Mouse (Mus musculus) MEL (cell line): ENCODE measurements around the gene 1700092M07Rik. TPM values are rescaled to one million over a fixed set of nuclear protein-coding genes. Genes with fewer than 3 reads are reported as not detected.

Experiments
- DNase-seq: peaks from one replicate; pipeline ENCODE4 v3.0.0; 2011; ENCODE audit warnings: low read depth, low spot score
- H3K27ac ChIP-seq: 2 replicates; pipeline ENCODE4 v1.5.1; 2012; ENCODE audit warnings: low read depth, mild to moderate bottlenecking, control low read depth, low read length, moderate library complexity; ENCODE audit not compliant: control insufficient read depth
- H3K27me3 ChIP-seq, 2 experiments: fragments of 150-350 bp in 1 of 2; sonication (generic) in 1 of 2; 2 replicates each; pipeline ENCODE4 v1.6.1; 2012; ENCODE audit warnings: low read length in 2 of 2, mild to moderate bottlenecking in 2 of 2, improper control_type of control experiment in 1 of 2, moderate library complexity in 1 of 2; ENCODE audit not compliant: insufficient read depth in 2 of 2, control insufficient read depth in 1 of 2
- H3K36me3 ChIP-seq, 2 experiments: 2 replicates each; pipeline ENCODE4 v1.6.1; 2012 to 2014; ENCODE audit warnings: low read length in 2 of 2, improper control_type of control experiment in 1 of 2, inconsistent platforms in 1 of 2, mild to moderate bottlenecking in 1 of 2; ENCODE audit not compliant: insufficient read depth in 2 of 2, control insufficient read depth in 1 of 2
- H3K4me1 ChIP-seq, 2 experiments: fragments of 150-350 bp in 1 of 2; sonication (generic) in 1 of 2; 2 replicates each; pipeline ENCODE4 v1.6.1; 2012; ENCODE audit warnings: low read length in 2 of 2, improper control_type of control experiment in 1 of 2, mild to moderate bottlenecking in 1 of 2; ENCODE audit not compliant: insufficient read depth in 2 of 2, control insufficient read depth in 1 of 2
- H3K4me3 ChIP-seq, 2 experiments: fragments of 150-350 bp in 1 of 2; sonication (generic) in 1 of 2; 2 replicates each; pipeline ENCODE4 v1.5.1; 2012; ENCODE audit warnings: low read depth in 2 of 2, low read length in 2 of 2, mild to moderate bottlenecking in 2 of 2, moderate library complexity in 2 of 2, control low read depth in 1 of 2, improper control_type of control experiment in 1 of 2; ENCODE audit not compliant: control insufficient read depth in 1 of 2, insufficient read depth in 1 of 2
- H3K79me2 ChIP-seq: 2 replicates; pipeline ENCODE4 v1.6.1; 2012; ENCODE audit warnings: mild to moderate bottlenecking, low read length, moderate library complexity; ENCODE audit not compliant: control insufficient read depth, poor library complexity, insufficient read depth
- H3K9ac ChIP-seq: 2 replicates; pipeline ENCODE4 v1.6.1; 2012; ENCODE audit warnings: low read depth, mild to moderate bottlenecking, control low read depth, low read length, moderate library complexity; ENCODE audit not compliant: control insufficient read depth, poor library complexity, severe bottlenecking
- H3K9me3 ChIP-seq: fragments of 150-350 bp; sonication (generic); replicated peaks from 2 replicates; pipeline ENCODE4 v1.6.1; 2012; ENCODE audit warnings: mild to moderate bottlenecking, low read length, improper control_type of control experiment, moderate library complexity; ENCODE audit not compliant: insufficient read depth
- BHLHE40 ChIP-seq: IDR thresholded peaks from 2 replicates; pipeline ENCODE4 v1.6.1; 2012; ENCODE audit warnings: low read depth, mild to moderate bottlenecking, inconsistent platforms, low read length, improper control_type of control experiment, borderline replicate concordance
- CHD1 ChIP-seq: IDR thresholded peaks from 2 replicates; pipeline ENCODE4 v1.6.1; 2012; ENCODE audit warnings: low read depth, mild to moderate bottlenecking, inconsistent platforms, low read length, improper control_type of control experiment
- CHD2 ChIP-seq: IDR thresholded peaks from 2 replicates; pipeline ENCODE4 v1.6.1; 2011; ENCODE audit warnings: low read length, improper control_type of control experiment
- CTCF ChIP-seq, 3 experiments: IDR thresholded peaks in 2 of 3; conservative IDR thresholded peaks in 1 of 3; 2 replicates each; pipeline ENCODE4 v1.5.1; 2011 to 2012; ENCODE audit warnings: low read length in 3 of 3, low read depth in 2 of 3, mild to moderate bottlenecking in 2 of 3, improper control_type of control experiment in 1 of 3, inconsistent platforms in 1 of 3, mixed read lengths in 1 of 3, moderate library complexity in 1 of 3; ENCODE audit not compliant: control insufficient read depth in 1 of 3, insufficient read depth in 1 of 3, poor library complexity in 1 of 3, severe bottlenecking in 1 of 3
- E2F4 ChIP-seq: IDR thresholded peaks from 2 replicates; pipeline ENCODE4 v1.6.1; 2011; ENCODE audit warnings: low read depth, low read length, improper control_type of control experiment, borderline replicate concordance
- ELF1 ChIP-seq: IDR thresholded peaks from 2 replicates; pipeline ENCODE4 v1.6.1; 2014; ENCODE audit warnings: low read depth, mild to moderate bottlenecking, inconsistent platforms, low read length, improper control_type of control experiment, moderate library complexity
- ETS1 ChIP-seq: IDR thresholded peaks from 2 replicates; pipeline ENCODE4 v1.6.1; 2012; ENCODE audit warnings: low read depth, mild to moderate bottlenecking, inconsistent platforms, low read length, improper control_type of control experiment, moderate library complexity
- GABPA ChIP-seq: IDR thresholded peaks from 2 replicates; pipeline ENCODE4 v1.6.1; 2012; ENCODE audit warnings: low read depth, mild to moderate bottlenecking, inconsistent platforms, low read length, improper control_type of control experiment, moderate library complexity
- GATA1 ChIP-seq: IDR thresholded peaks from 2 replicates; pipeline ENCODE4 v1.6.1; 2011; ENCODE audit warnings: low read depth, low read length, improper control_type of control experiment
- JUND ChIP-seq: IDR thresholded peaks from 2 replicates; pipeline ENCODE4 v1.6.1; 2011; ENCODE audit warnings: low read depth, mild to moderate bottlenecking, improper control_type of control experiment, low read length
- KAT2A ChIP-seq: conservative IDR thresholded peaks from 2 replicates; pipeline ENCODE4 v1.6.1; 2012; ENCODE audit warnings: low read depth, low read length, improper control_type of control experiment, inconsistent platforms
- MAX ChIP-seq: IDR thresholded peaks from 2 replicates; pipeline ENCODE4 v1.6.1; 2011; ENCODE audit warnings: low read length, improper control_type of control experiment
- MAZ ChIP-seq: IDR thresholded peaks from 2 replicates; pipeline ENCODE4 v1.6.1; 2012; ENCODE audit warnings: low read depth, mild to moderate bottlenecking, inconsistent platforms, low read length, improper control_type of control experiment
- MXI1 ChIP-seq: IDR thresholded peaks from 2 replicates; pipeline ENCODE4 v1.6.1; 2011; ENCODE audit warnings: mild to moderate bottlenecking, low read depth, low read length, improper control_type of control experiment
- MYC ChIP-seq: IDR thresholded peaks from 2 replicates; pipeline ENCODE4 v1.6.1; 2011; ENCODE audit warnings: low read depth, mild to moderate bottlenecking, low read length, improper control_type of control experiment, moderate library complexity
- NELFE ChIP-seq: IDR thresholded peaks from 2 replicates; pipeline ENCODE4 v1.6.1; 2011; ENCODE audit warnings: low read depth, low read length, improper control_type of control experiment
- NRF1 ChIP-seq: IDR thresholded peaks from 2 replicates; pipeline ENCODE4 v1.6.1; 2014; ENCODE audit warnings: low read depth, mild to moderate bottlenecking, inconsistent platforms, low read length, improper control_type of control experiment, moderate library complexity; ENCODE audit not compliant: poor library complexity, insufficient read depth, severe bottlenecking
- POLR2A ChIP-seq, 2 experiments: IDR thresholded peaks; 2 replicates each; pipeline ENCODE4 v1.6.1; 2011 to 2012; ENCODE audit warnings: low read length in 2 of 2, mild to moderate bottlenecking in 2 of 2, control low read depth in 1 of 2, improper control_type of control experiment in 1 of 2, low read depth in 1 of 2, moderate library complexity in 1 of 2; ENCODE audit not compliant: control insufficient read depth in 1 of 2, insufficient read depth in 1 of 2, poor library complexity in 1 of 2
- POLR2AphosphoS2 ChIP-seq: IDR thresholded peaks from 2 replicates; pipeline ENCODE4 v1.6.1; 2011; ENCODE audit warnings: low read length, improper control_type of control experiment
- POLR2AphosphoS5 ChIP-seq: IDR thresholded peaks from 2 replicates; pipeline ENCODE4 v1.6.1; 2012; ENCODE audit warnings: low read depth, borderline replicate concordance, mild to moderate bottlenecking, inconsistent platforms, low read length, moderate library complexity, mixed read lengths
- RAD21 ChIP-seq: IDR thresholded peaks from 2 replicates; pipeline ENCODE4 v1.6.1; 2011; ENCODE audit warnings: mild to moderate bottlenecking, low read depth, low read length, improper control_type of control experiment
- SIN3A ChIP-seq: IDR thresholded peaks from 2 replicates; pipeline ENCODE4 v1.6.1; 2012; ENCODE audit warnings: low read length, improper control_type of control experiment, inconsistent platforms
- TAL1 ChIP-seq: IDR thresholded peaks from 2 replicates; pipeline ENCODE4 v1.6.1; 2012; ENCODE audit warnings: mild to moderate bottlenecking, inconsistent platforms, low read length, moderate library complexity, mixed read lengths
- TBP ChIP-seq: IDR thresholded peaks from 2 replicates; pipeline ENCODE4 v1.8.0; 2011; ENCODE audit warnings: low read depth, low read length, improper control_type of control experiment
- USF1 ChIP-seq: IDR thresholded peaks from 2 replicates; pipeline ENCODE4 v1.6.1; 2014; ENCODE audit warnings: low read depth, mild to moderate bottlenecking, inconsistent platforms, low read length, improper control_type of control experiment, moderate library complexity
- USF2 ChIP-seq, 2 experiments: IDR thresholded peaks; 2 replicates each; pipeline ENCODE4 v1.6.1; 2011 to 2012; ENCODE audit warnings: improper control_type of control experiment in 2 of 2, low read length in 2 of 2, borderline replicate concordance in 1 of 2, inconsistent platforms in 1 of 2, low read depth in 1 of 2, mild to moderate bottlenecking in 1 of 2; ENCODE audit not compliant: insufficient read depth in 1 of 2
- ZKSCAN1 ChIP-seq: IDR thresholded peaks from 2 replicates; pipeline ENCODE4 v1.6.1; 2012; ENCODE audit warnings: low read depth, mild to moderate bottlenecking, inconsistent platforms, low read length, improper control_type of control experiment, moderate library complexity
- ZMIZ1 ChIP-seq: IDR thresholded peaks from 2 replicates; pipeline ENCODE4 v1.6.1; 2012; ENCODE audit warnings: low read depth, mild to moderate bottlenecking, inconsistent platforms, low read length, improper control_type of control experiment, moderate library complexity
- ZNF384 ChIP-seq: IDR thresholded peaks from 2 replicates; pipeline ENCODE4 v1.6.1; 2012; ENCODE audit warnings: low read depth, mild to moderate bottlenecking, inconsistent platforms, low read length, improper control_type of control experiment
- polyA plus RNA-seq, 2 experiments: library from polyadenylated mRNA; stranded (reverse) in 1 of 2; unstranded in 1 of 2; fragments of >175 nt in 1 of 2; fragments of >200 nt in 1 of 2; gene quantifications; 2 replicates each; pipeline versions ENCODE4 v1.2.1 to v1.2.4; 2012; ENCODE audit warnings: low replicate concordance in 2 of 2, low read depth in 1 of 2; ENCODE audit not compliant: insufficient read length in 2 of 2, insufficient read depth in 1 of 2, missing spikeins in 1 of 2
- total RNA-seq: library from RNA; depleted of rRNA; stranded (reverse); fragments of 300-350 nt; gene quantifications from 2 replicates; pipeline ENCODE4 v1.2.3, GENCODE M21; 2012

Gene 1700092M07Rik
- total and polyA plus RNA-seq, 3 experiments: 3.3 to 4.3 TPM; not detected in 1

DNA sequence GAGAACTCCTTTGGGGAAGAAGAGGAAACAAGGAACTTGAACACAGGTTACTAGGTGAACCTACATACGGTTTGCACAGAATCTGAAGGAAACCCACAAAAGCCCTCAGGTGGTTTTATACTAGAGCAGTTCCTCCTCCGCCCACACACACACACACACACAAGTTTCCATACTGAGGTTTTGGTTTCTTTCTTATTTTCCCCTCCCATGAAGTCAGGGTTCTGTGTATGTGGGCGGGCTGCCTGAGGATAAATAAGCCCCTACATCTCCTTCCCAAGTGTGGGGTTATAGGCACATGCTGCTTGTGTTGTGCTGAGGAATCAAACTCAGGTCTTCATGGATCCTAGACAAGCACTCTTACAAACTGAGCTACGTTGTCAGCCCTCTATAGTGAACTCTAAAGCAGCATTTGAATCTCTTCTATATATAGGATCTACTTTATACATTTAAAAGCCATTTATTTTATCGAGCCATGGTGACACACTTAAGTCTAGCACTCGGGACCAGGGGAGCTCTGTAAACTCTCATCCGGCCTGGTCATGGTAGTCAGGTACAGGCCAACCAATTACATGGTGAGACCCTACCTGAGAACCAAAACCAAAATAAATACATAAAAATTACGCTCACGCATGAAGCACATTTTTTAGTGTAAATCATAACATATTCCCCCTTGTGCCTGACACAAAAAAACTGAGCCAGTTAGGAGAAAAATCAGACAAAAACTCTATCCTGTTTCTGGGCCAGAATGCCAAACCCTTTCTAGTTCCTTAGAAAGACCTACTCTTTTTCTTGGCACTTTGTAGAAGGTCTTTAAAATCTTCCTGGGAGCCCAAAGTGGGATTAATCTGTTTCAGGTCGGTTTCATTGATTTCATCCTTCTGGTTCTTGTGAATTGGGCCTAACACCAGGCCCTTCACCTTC lies 28.3 kb upstream of the 1700092M07Rik start:
- no peaks in the 10 kb centered on the region for H3K9me3 ChIP-seq
- peak; percentile 78 for DNase-seq
- peak overlapping the region; percentile 91 for H3K27ac ChIP-seq
- peak overlapping the region; percentile 82 to 88 for H3K4me3 ChIP-seq
- TF ChIP-seq MYC (no peak), MXI1 (peak; percentile 65; the same call in 1 of the 2 replicates), CHD1 (peak; percentile 95; the same call in 1 of the 2 replicates), GABPA (no peak), RAD21 (no peak), POLR2AphosphoS2 (peak; percentile 71; the same call in 1 of the 2 replicates), GATA1 (no peak), ZNF384 (no peak), ETS1 (peak; percentile 60), TBP (peak; percentile 67), ELF1 (no peak), NELFE (no peak), ZMIZ1 (no peak; the same call in 1 of the 2 replicates), MAX (0 out of 2 replicates have a peak, but pooled peaks have one; percentile 14), MAZ (no peak), SIN3A (peak; percentile 64), USF2 (IDR thresholded peaks at IDR 0.05; ENCODE audit: borderline replicate concordance in 1 of 2, insufficient read depth in 1 of 2, low read depth in 1 of 2, low read length in 2 of 2) (no peak), E2F4 (no peak)
- H3K79me2 ChIP-seq: peaks cover 34% of the 10 kb centered on the region
- no peaks in the 10 kb centered on the region for H3K27me3 ChIP-seq
- H3K9ac ChIP-seq: peak overlapping the region; percentile 90
- peaks cover 19 to 33% of the 10 kb centered on the region in 2 experiments for H3K36me3 ChIP-seq
- H3K4me1 ChIP-seq: peaks cover 5 to 31% of the 10 kb centered on the region in 2 experiments; a peak in 3 of 4 replicates

DNA sequence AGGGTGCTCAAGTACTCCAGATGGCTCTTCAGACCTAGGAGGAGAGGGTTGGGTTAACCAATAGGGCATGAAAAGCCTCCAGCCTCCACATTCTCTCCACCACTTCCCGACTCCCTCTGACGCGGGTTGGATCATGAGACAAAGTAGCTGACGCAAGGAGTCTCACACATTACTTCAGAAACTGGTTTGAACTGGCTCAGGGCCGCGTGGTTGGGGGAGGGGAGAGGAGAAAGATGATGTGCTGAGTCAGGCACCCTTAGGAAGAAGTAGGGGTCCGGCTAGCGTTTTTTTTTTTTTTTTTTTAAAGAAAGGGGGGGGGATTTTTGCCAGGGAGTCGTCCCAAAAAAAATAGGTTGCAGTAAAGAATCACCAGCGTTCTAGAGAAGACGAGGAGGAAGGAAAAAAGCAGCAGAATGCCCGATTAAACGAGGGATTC lies 27.6 kb upstream of the 1700092M07Rik start:
- H3K36me3 ChIP-seq: peaks cover 15 to 34% of the 10 kb centered on the region in 2 experiments
- H3K9me3 ChIP-seq: no peaks in the 10 kb centered on the region
- peak; percentile 95 for DNase-seq
- H3K27ac ChIP-seq: peak overlapping the region; percentile 91
- peaks cover 5 to 31% of the 10 kb centered on the region in 2 experiments; a peak in 3 of 4 replicates for H3K4me1 ChIP-seq
- peak overlapping the region; percentile 82 to 88 for H3K4me3 ChIP-seq
- H3K27me3 ChIP-seq: no peaks in the 10 kb centered on the region
- peaks cover 34% of the 10 kb centered on the region for H3K79me2 ChIP-seq
- H3K9ac ChIP-seq: peak overlapping the region; percentile 90
- no peak; the same call in 1 of the 2 replicates for TF ChIP-seq ZKSCAN1
- TF ChIP-seq JUND: no peak
- TF ChIP-seq SIN3A: peak; percentile 84
- no peak for TF ChIP-seq CTCF (IDR thresholded peaks at IDR 0.05 in 2 of 3, conservative IDR thresholded peaks at IDR 0.05 in 1 of 3; ENCODE audit: control insufficient read depth in 1 of 3, insufficient read depth in 1 of 3, low read depth in 2 of 3, low read length in 3 of 3, poor library complexity in 1 of 3, severe bottlenecking in 1 of 3)
- 0 out of 2 replicates have a peak, but pooled peaks have one; percentile 46 for TF ChIP-seq POLR2AphosphoS2
- TF ChIP-seq POLR2A (IDR thresholded peaks at IDR 0.05; ENCODE audit: control insufficient read depth in 1 of 2, insufficient read depth in 1 of 2, low read depth in 1 of 2, low read length in 2 of 2, poor library complexity in 1 of 2): peak in 1 of 2 experiments; percentile 43; a peak in 1 of 4 replicates
- TF ChIP-seq E2F4: no peak
- peak; percentile 64 for TF ChIP-seq KAT2A
- no peak for TF ChIP-seq TAL1
- TF ChIP-seq CHD1: 0 out of 2 replicates have a peak, but pooled peaks have one; percentile 32
- TF ChIP-seq NRF1: no peak
- TF ChIP-seq MXI1: peak; percentile 91
- peak; percentile 66 for TF ChIP-seq USF1
- TF ChIP-seq POLR2AphosphoS5: no peak
- peak; percentile 38; the same call in 1 of the 2 replicates for TF ChIP-seq BHLHE40
- peak; percentile 71 for TF ChIP-seq CHD2
